Mouse (Mus musculus) CH12.LX (cell line): ENCODE data around the gene Slc25a23. TPM values are rescaled to one million over a fixed set of nuclear protein-coding genes. Genes with fewer than 3 reads are reported as not detected.

Source experiments
- DNase-seq: peaks from one replicate; pipeline ENCODE4 v3.0.0-alpha.2; 2013; ENCODE audit errors: extremely low read depth
- H3K27ac ChIP-seq: 2 replicates; pipeline ENCODE4 v1.5.1; 2012; ENCODE audit warnings: low read depth, mild to moderate bottlenecking, control low read depth, moderate library complexity; ENCODE audit not compliant: insufficient read depth
- H3K27me3 ChIP-seq: replicated peaks from 2 replicates; pipeline ENCODE3; 2012; ENCODE audit warnings: inconsistent platforms
- H3K36me3 ChIP-seq, 2 experiments: replicated peaks in 1 of 2; 2 replicates each; pipeline versions ENCODE3 to v1.6.1; 2012; ENCODE audit warnings: inconsistent platforms in 1 of 2, low read length in 1 of 2, mild to moderate bottlenecking in 1 of 2, mixed read lengths in 1 of 2, moderate library complexity in 1 of 2; ENCODE audit not compliant: control insufficient read depth in 1 of 2, insufficient read depth in 1 of 2
- H3K4me1 ChIP-seq, 2 experiments: 2 replicates each; pipeline ENCODE4 v1.6.1; 2012; ENCODE audit warnings: inconsistent platforms in 1 of 2, moderate library complexity in 1 of 2; ENCODE audit not compliant: insufficient read depth in 2 of 2, control insufficient read depth in 1 of 2
- H3K4me2 ChIP-seq: 2 replicates; pipeline ENCODE4 v1.6.1; 2012; ENCODE audit warnings: low read depth, mild to moderate bottlenecking, control low read depth; ENCODE audit not compliant: poor library complexity, insufficient read depth, severe bottlenecking
- H3K4me3 ChIP-seq, 3 experiments: fragments of 150-350 bp in 1 of 3; sonication (generic) in 1 of 3; replicated peaks in 1 of 3; 2 replicates each; pipeline versions ENCODE3 to v1.5.1; 2011 to 2012; ENCODE audit warnings: low read depth in 2 of 3, low read length in 2 of 3, mild to moderate bottlenecking in 2 of 3, moderate library complexity in 2 of 3, control low read depth in 1 of 3, improper control_type of control experiment in 1 of 3, inconsistent platforms in 1 of 3, mixed read lengths in 1 of 3; ENCODE audit not compliant: poor library complexity in 1 of 3
- H3K79me2 ChIP-seq: replicated peaks from 2 replicates; pipeline ENCODE4 v1.6.1; 2012; ENCODE audit warnings: mild to moderate bottlenecking, moderate library complexity; ENCODE audit not compliant: control insufficient read depth, poor library complexity, insufficient read depth, severe bottlenecking; ENCODE audit errors: extremely low read depth
- H3K9ac ChIP-seq: 2 replicates; pipeline ENCODE4 v1.6.1; 2012; ENCODE audit warnings: low read depth, mild to moderate bottlenecking, control low read depth, moderate library complexity; ENCODE audit not compliant: insufficient read depth
- H3K9me3 ChIP-seq: replicated peaks from 2 replicates; pipeline ENCODE3; 2012; ENCODE audit warnings: low read length, inconsistent platforms, mixed read lengths
- BHLHE40 ChIP-seq: IDR thresholded peaks from 2 replicates; pipeline ENCODE4 v1.6.1; 2011; ENCODE audit warnings: mild to moderate bottlenecking, low read depth, low read length, improper control_type of control experiment
- CHD1 ChIP-seq: IDR thresholded peaks from 2 replicates; pipeline ENCODE4 v1.6.1; 2012; ENCODE audit warnings: low read depth, low read length, improper control_type of control experiment, inconsistent platforms
- CHD2 ChIP-seq: IDR thresholded peaks from 2 replicates; pipeline ENCODE4 v1.6.1; 2011; ENCODE audit warnings: low read length, improper control_type of control experiment
- CTCF ChIP-seq, 2 experiments: IDR thresholded peaks in 1 of 2; conservative IDR thresholded peaks in 1 of 2; 2 replicates each; pipeline ENCODE4 v1.5.1; 2011 to 2012; ENCODE audit warnings: low read depth in 2 of 2, low read length in 2 of 2, improper control_type of control experiment in 1 of 2, inconsistent platforms in 1 of 2, mild to moderate bottlenecking in 1 of 2, moderate library complexity in 1 of 2
- E2F4 ChIP-seq: IDR thresholded peaks from 2 replicates; pipeline ENCODE4 v1.6.1; 2011; ENCODE audit warnings: low read depth, low read length, improper control_type of control experiment; ENCODE audit not compliant: insufficient replicate concordance
- ELF1 ChIP-seq: IDR thresholded peaks from 2 replicates; pipeline ENCODE4 v1.6.1; 2014; ENCODE audit warnings: low read depth, mild to moderate bottlenecking, inconsistent platforms, low read length, improper control_type of control experiment
- EP300 ChIP-seq: IDR thresholded peaks from 2 replicates; pipeline ENCODE4 v1.6.1; 2011; ENCODE audit warnings: low read length, improper control_type of control experiment
- ETS1 ChIP-seq: conservative IDR thresholded peaks from 2 replicates; pipeline ENCODE4 v1.6.1; 2012; ENCODE audit warnings: low read depth, mild to moderate bottlenecking, inconsistent platforms, low read length, improper control_type of control experiment, moderate library complexity
- GABPA ChIP-seq: IDR thresholded peaks from 2 replicates; pipeline ENCODE4 v1.6.1; 2012; ENCODE audit warnings: low read depth, low read length, improper control_type of control experiment, inconsistent platforms; ENCODE audit not compliant: insufficient replicate concordance
- HCFC1 ChIP-seq: IDR thresholded peaks from 2 replicates; pipeline ENCODE4 v1.6.1; 2012; ENCODE audit warnings: low read depth, mild to moderate bottlenecking, inconsistent platforms, low read length, improper control_type of control experiment
- IRF4 ChIP-seq: IDR thresholded peaks from 2 replicates; pipeline ENCODE4 v1.6.1; 2014; ENCODE audit warnings: low read depth, mild to moderate bottlenecking, inconsistent platforms, low read length, improper control_type of control experiment
- JUN ChIP-seq: IDR thresholded peaks from 2 replicates; pipeline ENCODE4 v1.6.1; 2011; ENCODE audit warnings: low read depth, mild to moderate bottlenecking, low read length, improper control_type of control experiment, moderate library complexity; ENCODE audit not compliant: insufficient read depth
- JUND ChIP-seq: conservative IDR thresholded peaks from 2 replicates; pipeline ENCODE4 v1.6.1; 2011; ENCODE audit warnings: low read depth, low read length, improper control_type of control experiment
- KAT2A ChIP-seq: IDR thresholded peaks from 2 replicates; pipeline ENCODE4 v1.6.1; 2012; ENCODE audit warnings: low read length, improper control_type of control experiment, inconsistent platforms; ENCODE audit not compliant: insufficient replicate concordance
- MAFK ChIP-seq: IDR thresholded peaks from 2 replicates; pipeline ENCODE4 v1.6.1; 2011; ENCODE audit warnings: low read length, improper control_type of control experiment; ENCODE audit not compliant: insufficient replicate concordance
- MAX ChIP-seq: IDR thresholded peaks from 2 replicates; pipeline ENCODE4 v1.6.1; 2011; ENCODE audit warnings: low read length, improper control_type of control experiment
- MAZ ChIP-seq: IDR thresholded peaks from 2 replicates; pipeline ENCODE4 v1.6.1; 2012; ENCODE audit warnings: low read depth, mild to moderate bottlenecking, inconsistent platforms, low read length, improper control_type of control experiment, moderate library complexity
- MEF2A ChIP-seq: IDR thresholded peaks from 2 replicates; pipeline ENCODE4 v1.6.1; 2014; ENCODE audit warnings: low read depth, mild to moderate bottlenecking, inconsistent platforms, low read length, improper control_type of control experiment, borderline replicate concordance
- MXI1 ChIP-seq: IDR thresholded peaks from 2 replicates; pipeline ENCODE4 v1.6.1; 2011; ENCODE audit warnings: mild to moderate bottlenecking, low read depth, low read length, improper control_type of control experiment
- MYC ChIP-seq: IDR thresholded peaks from 2 replicates; pipeline ENCODE4 v1.6.1; 2011; ENCODE audit warnings: low read depth, mild to moderate bottlenecking, improper control_type of control experiment, low read length
- NELFE ChIP-seq: IDR thresholded peaks from 2 replicates; pipeline ENCODE4 v1.6.1; 2011; ENCODE audit warnings: low read depth, low read length, improper control_type of control experiment
- NRF1 ChIP-seq: IDR thresholded peaks from 2 replicates; pipeline ENCODE4 v1.6.1; 2014; ENCODE audit warnings: low read depth, mild to moderate bottlenecking, inconsistent platforms, low read length, improper control_type of control experiment, moderate library complexity
- PAX5 ChIP-seq: IDR thresholded peaks from 2 replicates; pipeline ENCODE4 v1.6.1; 2012; ENCODE audit warnings: low read length, inconsistent platforms, mixed read lengths
- POLR2A ChIP-seq: IDR thresholded peaks from 2 replicates; pipeline ENCODE4 v1.6.1; 2011; ENCODE audit warnings: low read depth, mild to moderate bottlenecking, improper control_type of control experiment, low read length
- POLR2AphosphoS2 ChIP-seq: IDR thresholded peaks from 2 replicates; pipeline ENCODE4 v1.6.1; 2011; ENCODE audit warnings: low read depth, low read length, improper control_type of control experiment
- RAD21 ChIP-seq: IDR thresholded peaks from 2 replicates; pipeline ENCODE4 v1.6.1; 2011; ENCODE audit warnings: low read depth, mild to moderate bottlenecking, low read length, improper control_type of control experiment, moderate library complexity
- RCOR1 ChIP-seq: conservative IDR thresholded peaks from 2 replicates; pipeline ENCODE4 v1.6.1; 2012; ENCODE audit warnings: low read depth, mild to moderate bottlenecking, inconsistent platforms, low read length, improper control_type of control experiment
- SIN3A ChIP-seq: IDR thresholded peaks from 2 replicates; pipeline ENCODE4 v1.6.1; 2012; ENCODE audit warnings: low read length, improper control_type of control experiment, inconsistent platforms
- SMC3 ChIP-seq: IDR thresholded peaks from 2 replicates; pipeline ENCODE4 v1.6.1; 2011; ENCODE audit warnings: low read depth, low read length, improper control_type of control experiment
- TBP ChIP-seq: conservative IDR thresholded peaks from 2 replicates; pipeline ENCODE4 v1.6.1; 2011; ENCODE audit warnings: low read depth, low read length, improper control_type of control experiment
- TCF12 ChIP-seq: IDR thresholded peaks from 2 replicates; pipeline ENCODE4 v1.6.1; 2014; ENCODE audit warnings: low read depth, mild to moderate bottlenecking, inconsistent platforms, low read length, improper control_type of control experiment
- UBTF ChIP-seq: IDR thresholded peaks from 2 replicates; pipeline ENCODE4 v1.6.1; 2012; ENCODE audit warnings: low read depth, mild to moderate bottlenecking, inconsistent platforms, low read length, improper control_type of control experiment, moderate library complexity
- USF1 ChIP-seq: IDR thresholded peaks from 2 replicates; pipeline ENCODE4 v1.6.1; 2014; ENCODE audit warnings: low read depth, mild to moderate bottlenecking, inconsistent platforms, low read length, improper control_type of control experiment
- USF2 ChIP-seq: conservative IDR thresholded peaks from 2 replicates; pipeline ENCODE4 v1.6.1; 2011; ENCODE audit warnings: low read depth, low read length, improper control_type of control experiment
- ZC3H11A ChIP-seq: IDR thresholded peaks from 2 replicates; pipeline ENCODE4 v1.6.1; 2012; ENCODE audit warnings: low read depth, mild to moderate bottlenecking, inconsistent platforms, low read length, improper control_type of control experiment
- ZKSCAN1 ChIP-seq: IDR thresholded peaks from 2 replicates; pipeline ENCODE4 v1.6.1; 2012; ENCODE audit warnings: low read depth, inconsistent platforms, low read length, improper control_type of control experiment, borderline replicate concordance
- ZMIZ1 ChIP-seq: IDR thresholded peaks from 2 replicates; pipeline ENCODE4 v1.6.1; 2012; ENCODE audit warnings: low read depth, mild to moderate bottlenecking, inconsistent platforms, low read length, improper control_type of control experiment
- ZNF384 ChIP-seq: IDR thresholded peaks from 2 replicates; pipeline ENCODE4 v1.6.1; 2012; ENCODE audit warnings: low read depth, low read length, improper control_type of control experiment, inconsistent platforms
- dilution Hi-C: fragments of 300-500 bp; cut with MboI; formaldehyde crosslinking; loops from 2 replicates; pipeline ENCODE4 v1.14.3; 2020; ENCODE audit warnings: low sequenced_read_pairs; ENCODE audit not compliant: extremely low pct_unique_long_range_greater_than_20kb, extremely low pct_ligation_motif_present
- in situ Hi-C: fragments of 300-500 bp; cut with MboI; formaldehyde crosslinking; loops from 3 replicates; pipeline ENCODE4 v1.14.3; 2019; ENCODE audit warnings: low sequenced_read_pairs, low pct_ligation_motif_present, low pct_unique_long_range_greater_than_20kb, mixed read lengths
- polyA plus RNA-seq: library from polyadenylated mRNA; unstranded; fragments of >175 nt; gene quantifications from 2 replicates; pipeline ENCODE4 v1.2.1, GENCODE M21; 2012; ENCODE audit warnings: low read depth; ENCODE audit not compliant: insufficient read length
- total RNA-seq, 2 experiments: library from RNA; depleted of rRNA; stranded (reverse); fragments of 300-350 nt in 1 of 2; fragments of >200 nt in 1 of 2; gene quantifications; 2 replicates each; pipeline ENCODE4 v1.2.3; 2012 to 2014

The Slc25a23 gene
- total and polyA plus RNA-seq, 3 experiments: 2.2 to 13.8 (median 6.9) TPM

DNA sequence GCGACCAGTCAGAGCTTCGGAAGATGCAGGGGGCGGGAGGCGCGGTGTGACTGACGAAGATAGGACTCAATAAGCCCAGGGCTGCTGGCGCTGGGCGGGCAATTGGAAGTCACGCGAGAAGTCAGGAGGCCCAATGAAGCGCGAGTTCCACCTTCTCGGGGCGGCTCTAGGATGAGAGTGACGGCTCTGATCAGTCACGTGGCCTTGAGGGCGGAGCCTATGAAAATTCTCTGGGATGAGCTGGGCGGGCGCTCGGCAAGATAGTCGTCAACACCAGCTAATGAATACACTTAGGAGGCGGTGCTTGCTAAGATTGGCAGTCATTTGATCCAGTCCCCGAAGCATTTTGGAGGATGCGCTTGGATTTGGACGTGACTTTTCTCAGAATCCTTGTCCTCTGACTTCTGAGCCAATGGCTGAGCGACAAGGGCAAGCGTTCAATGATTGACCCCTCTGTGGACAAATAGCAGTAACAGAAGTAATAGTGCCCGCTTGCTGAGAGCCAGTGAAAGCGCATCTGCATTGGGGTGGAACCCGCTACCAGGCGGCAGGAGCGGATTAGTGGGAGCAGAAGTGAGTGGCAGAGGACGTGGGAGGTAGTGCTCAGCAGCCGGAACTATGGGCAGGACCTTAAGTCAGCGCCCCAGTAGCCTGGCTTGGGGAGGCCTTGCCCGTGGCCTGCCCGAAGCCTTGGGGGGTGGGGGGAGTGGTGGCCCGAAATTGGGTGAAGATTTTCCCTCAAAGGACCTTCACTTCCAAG lies 27.8 kb downstream of the Slc25a23 start:
- Histone ChIP-seq H3K4me1 (peaks cover 7 to 34% of the 10 kb centered on the region in 2 experiments; a peak in 3 of 4 replicates), H3K4me3 (peak overlapping the region; percentile 35 to 83 (median 66)), H3K4me2 (peak overlapping the region; percentile 68), H3K27ac (peak overlapping the region; percentile 26; the same call in 1 of the 2 replicates), H3K9ac (peak overlapping the region; percentile 95), H3K36me3 (peaks cover 18 to 25% of the 10 kb centered on the region in 2 experiments), H3K9me3 (no peaks in the 10 kb centered on the region), H3K79me2 (peaks cover 42% of the 10 kb centered on the region), H3K27me3 (no peaks in the 10 kb centered on the region)
- dilution Hi-C loops (no loop called here), in situ Hi-C loops (no loop called here)
- DNase-seq: peak; percentile 100
- peak; percentile 99 for TF ChIP-seq USF1
- peak; percentile 87 for TF ChIP-seq NELFE
- no peak for TF ChIP-seq CHD1
- 0 out of 2 replicates have a peak, but pooled peaks have one; percentile 15 for TF ChIP-seq MYC
- TF ChIP-seq TCF12: peak; percentile 80; the same call in 1 of the 2 replicates
- TF ChIP-seq MXI1: peak; percentile 60; the same call in 1 of the 2 replicates
- TF ChIP-seq SMC3: no peak
- TF ChIP-seq ZC3H11A: no peak
- TF ChIP-seq USF2: peak; percentile 97
- TF ChIP-seq PAX5: no peak
- no peak for TF ChIP-seq ZKSCAN1
- 0 out of 2 replicates have a peak, but pooled peaks have one; percentile 22 for TF ChIP-seq MEF2A
- TF ChIP-seq ZNF384: no peak
- TF ChIP-seq MAZ: 0 out of 2 replicates have a peak, but pooled peaks have one; percentile 47
- no peak for TF ChIP-seq GABPA
- TF ChIP-seq EP300: no peak
- TF ChIP-seq BHLHE40: peak; percentile 74
- TF ChIP-seq NRF1: peak; percentile 65
- TF ChIP-seq ZMIZ1: peak; percentile 81
- no peak for TF ChIP-seq E2F4
- TF ChIP-seq KAT2A: peak; percentile 80
- no peak for TF ChIP-seq MAFK
- no peak for TF ChIP-seq ETS1
- TF ChIP-seq ELF1: peak; percentile 75
- TF ChIP-seq RCOR1: no peak
- TF ChIP-seq IRF4: peak; percentile 76
- 0 out of 2 replicates have a peak, but pooled peaks have one; percentile 25 for TF ChIP-seq JUND
- no peak for TF ChIP-seq SIN3A
- TF ChIP-seq HCFC1: peak; percentile 73
- TF ChIP-seq TBP: peak; percentile 77; the same call in 1 of the 2 replicates
- no peak for TF ChIP-seq UBTF
- no peak for TF ChIP-seq RAD21
- no peak for TF ChIP-seq JUN
- peak; percentile 96 for TF ChIP-seq MAX
- no peak for TF ChIP-seq CTCF (conservative IDR thresholded peaks at IDR 0.05 in 1 of 2, IDR thresholded peaks at IDR 0.05 in 1 of 2; ENCODE audit: low read depth in 2 of 2, low read length in 2 of 2)
- peak; percentile 91 for TF ChIP-seq POLR2A
- peak; percentile 98 for TF ChIP-seq CHD2
- TF ChIP-seq POLR2AphosphoS2: no peak
